Mouse (Mus musculus) hindbrain, embryonic 10.5 days (tissue): ENCODE results near the gene Grik4. TPM values are rescaled to one million over a fixed set of nuclear protein-coding genes. Genes with fewer than 3 reads are reported as not detected.

Source experiments
- DNase-seq: peaks from one replicate; pipeline ENCODE4 v3.0.0-alpha.2; 2017; ENCODE audit warnings: low spot score
- H3K27ac ChIP-seq: fragments of 300-500 bp; sonication (generic); 2 replicates; pipeline ENCODE4 v1.5.1; 2016; ENCODE audit warnings: mild to moderate bottlenecking, moderate library complexity
- H3K27me3 ChIP-seq: fragments of 300-500 bp; sonication (generic); 2 replicates; pipeline ENCODE4 v1.6.1; 2016; ENCODE audit warnings: mild to moderate bottlenecking; ENCODE audit not compliant: poor library complexity, insufficient read depth, severe bottlenecking
- H3K36me3 ChIP-seq: fragments of 300-500 bp; sonication (generic); 2 replicates; pipeline ENCODE4 v1.6.1; 2016; ENCODE audit warnings: mild to moderate bottlenecking, moderate library complexity
- H3K4me1 ChIP-seq: fragments of 300-500 bp; sonication (generic); replicated peaks from 2 replicates; pipeline ENCODE4 v1.6.1; 2016; ENCODE audit warnings: mild to moderate bottlenecking
- H3K4me3 ChIP-seq: fragments of 300-500 bp; sonication (generic); 2 replicates; pipeline ENCODE4 v1.5.1; 2016; ENCODE audit warnings: mild to moderate bottlenecking, moderate library complexity
- H3K9me3 ChIP-seq: fragments of 300-500 bp; sonication (generic); 2 replicates; pipeline ENCODE4 v1.6.1; 2016; ENCODE audit warnings: mild to moderate bottlenecking, moderate library complexity
- WGBS: fragments of 180-500 bp; shearing (Covaris S2); methylation state at CpG from one replicate; pipeline ENCODE4 v1.1.7; 2016; 5-methylcytosine and 5-hydroxymethylcytosine counted together
- polyA plus RNA-seq: library from polyadenylated mRNA; unstranded; fragments of >200 nt; fragmentation: Nextera tagmentation; extraction: Ambion mirVana; gene quantifications from 2 replicates; pipeline ENCODE4 v1.2.1, GENCODE M21; 2016

The Grik4 gene
- polyA plus RNA-seq, 1 experiment from 2014 or later, result 2.9 TPM

DNA sequence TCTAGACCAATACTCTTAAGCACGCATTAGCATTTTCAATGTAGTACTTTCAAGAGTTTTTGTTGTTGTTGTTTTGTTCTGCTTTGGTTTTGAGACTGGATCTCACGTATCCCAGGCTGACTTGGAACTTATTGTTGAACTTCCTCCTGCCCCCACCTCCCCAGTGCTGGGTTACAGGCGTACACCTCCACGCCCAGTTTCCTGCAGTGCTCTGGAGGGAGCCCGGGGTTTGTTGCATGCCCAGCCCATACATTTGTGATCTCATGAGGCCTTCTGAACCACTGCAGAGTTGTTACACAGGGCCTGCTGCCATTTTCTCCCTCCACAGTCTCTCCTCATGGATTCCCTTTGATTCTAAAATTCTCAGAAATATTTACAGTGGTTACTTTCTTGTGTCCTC is 201.9 kb downstream of the Grik4 start:
- no peak for DNase-seq
- no peak overlapping the region for H3K27ac ChIP-seq
- no peaks in the 10 kb centered on the region for H3K27me3 ChIP-seq
- 77% methylated on average over 5 of the region's 5 CpGs for WGBS
- 0 out of 2 replicates have a peak, but pooled peaks cover 5% of the 10 kb centered on the region for H3K4me1 ChIP-seq
- no peaks in the 10 kb centered on the region for H3K9me3 ChIP-seq
- H3K4me3 ChIP-seq, result no peak overlapping the region
- H3K36me3 ChIP-seq, result no peaks in the 10 kb centered on the region

DNA sequence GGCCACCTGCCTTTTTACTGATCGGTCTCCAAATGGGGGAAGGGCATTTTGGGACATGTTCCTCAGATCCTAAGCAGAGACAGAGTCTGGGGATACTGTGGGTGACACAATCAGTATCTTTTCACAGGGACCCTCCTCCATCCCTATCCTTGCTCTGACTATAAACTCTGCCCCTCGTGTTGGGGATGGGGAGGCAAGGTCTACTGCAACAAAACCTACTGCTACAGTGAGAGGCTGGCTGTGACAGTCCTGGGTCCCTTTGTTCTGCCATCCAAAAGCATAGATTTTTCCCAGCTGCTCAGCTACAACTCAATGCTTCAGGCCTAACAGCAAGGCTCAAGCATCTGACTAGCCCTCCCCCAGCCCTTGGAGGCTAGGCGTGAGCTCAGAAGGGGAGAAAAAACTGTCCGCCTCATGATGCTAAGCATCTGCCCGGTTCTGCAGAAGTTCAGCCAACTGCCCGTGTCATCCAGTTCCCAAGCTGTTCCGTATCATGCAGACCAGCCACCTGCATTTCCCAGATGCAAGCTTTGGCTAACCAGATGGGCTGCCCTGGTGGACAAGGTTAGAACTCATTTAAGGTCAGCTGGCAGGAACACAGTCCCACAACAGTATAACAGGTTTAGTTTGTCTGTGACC is 207.5 kb downstream of the Grik4 start:
- DNase-seq, result no peak
- Histone ChIP-seq H3K9me3 (no peaks in the 10 kb centered on the region), H3K27ac (peak overlapping the region; percentile 56), H3K4me3 (no peak overlapping the region), H3K36me3 (no peaks in the 10 kb centered on the region), H3K27me3 (no peaks in the 10 kb centered on the region), H3K4me1 (peaks cover 40% of the 10 kb centered on the region)
- 74% methylated on average over 7 of the region's 7 CpGs for WGBS

DNA sequence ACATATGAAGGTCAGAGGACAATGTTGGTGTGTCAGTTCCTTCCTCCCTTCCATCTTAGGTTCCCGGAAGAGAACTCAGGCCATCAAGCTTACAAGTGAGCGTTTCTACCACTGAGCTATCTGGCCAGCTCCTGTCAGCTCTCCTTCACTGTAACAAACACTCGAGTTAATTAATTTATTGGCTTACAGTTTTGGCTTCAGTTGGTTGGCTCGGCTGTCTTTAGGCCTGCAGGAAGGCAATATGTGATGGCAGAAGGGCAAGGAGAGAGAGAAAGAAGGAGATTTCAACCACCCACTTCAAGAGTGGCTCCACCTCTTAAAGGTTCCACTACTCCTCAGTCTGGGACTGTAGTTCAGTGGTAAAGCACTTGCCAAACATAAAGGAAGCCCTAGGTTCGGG is 209.2 kb downstream of the Grik4 start:
- H3K9me3 ChIP-seq, result no peaks in the 10 kb centered on the region
- no peak overlapping the region for H3K4me3 ChIP-seq
- peaks cover 56% of the 10 kb centered on the region for H3K4me1 ChIP-seq
- H3K27me3 ChIP-seq, result no peaks in the 10 kb centered on the region
- H3K36me3 ChIP-seq, result no peaks in the 10 kb centered on the region
- no peak for DNase-seq
- H3K27ac ChIP-seq, result peak overlapping the region; percentile 9; the same call in 1 of the 2 replicates
- 86% methylated on average over 5 of the region's 5 CpGs for WGBS

DNA sequence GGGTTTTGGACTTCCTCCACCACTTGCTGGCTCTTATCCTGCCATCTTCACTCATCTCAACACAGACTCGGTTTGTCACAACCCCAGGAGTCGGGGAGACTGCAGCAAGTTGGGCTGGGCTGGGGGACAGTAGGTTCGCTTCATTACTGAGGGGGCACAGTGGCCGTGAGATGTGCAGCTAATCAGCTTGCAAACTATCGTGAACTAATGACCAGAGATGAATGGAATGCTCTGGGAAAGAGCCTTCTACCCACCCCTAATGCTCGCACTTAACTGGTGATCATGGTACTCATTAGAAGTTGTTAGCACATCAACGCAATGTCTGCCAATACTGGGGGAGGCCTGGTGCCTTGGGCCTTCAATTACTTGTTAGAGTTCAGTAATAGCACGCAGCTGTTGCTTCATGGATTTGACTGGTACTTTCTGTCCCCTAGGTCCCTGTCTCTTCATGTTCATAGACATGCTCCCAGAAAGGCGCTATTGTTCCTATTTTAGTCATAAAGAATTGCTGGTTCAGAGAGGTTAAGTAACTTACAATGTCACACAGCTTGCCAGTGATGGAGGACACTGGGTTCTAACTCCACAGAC is 211.5 kb downstream of the Grik4 start:
- Histone ChIP-seq H3K4me3 (no peak overlapping the region), H3K4me1 (peaks cover 62% of the 10 kb centered on the region), H3K27me3 (no peaks in the 10 kb centered on the region), H3K27ac (no peak overlapping the region), H3K9me3 (no peaks in the 10 kb centered on the region), H3K36me3 (no peaks in the 10 kb centered on the region)
- WGBS, result 91% methylated on average over 9 of the region's 9 CpGs
- DNase-seq, result no peak

DNA sequence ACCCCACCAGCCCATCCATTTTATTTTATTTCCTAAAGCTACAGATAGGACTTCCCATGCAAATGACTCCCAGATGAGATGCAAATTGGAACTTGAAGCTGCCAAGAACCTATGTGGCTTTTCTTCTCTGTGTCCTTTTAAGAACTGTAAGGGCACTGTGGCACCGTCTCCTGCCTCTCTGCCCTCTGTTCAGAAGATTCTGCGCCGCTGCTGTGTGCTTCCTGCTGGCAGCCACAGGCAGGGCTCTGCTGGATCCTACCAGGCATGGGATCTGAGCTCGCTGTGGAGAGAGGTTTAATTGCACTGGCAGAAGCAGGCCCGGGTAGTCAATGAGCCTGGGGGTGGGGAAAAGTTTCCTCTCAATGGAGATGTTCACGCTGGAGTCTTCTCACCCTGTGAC is 215.8 kb downstream of the Grik4 start:
- no peak for DNase-seq
- no peaks in the 10 kb centered on the region for H3K9me3 ChIP-seq
- H3K27ac ChIP-seq, result no peak overlapping the region
- H3K4me3 ChIP-seq, result no peak overlapping the region
- H3K4me1 ChIP-seq, result peaks cover 51% of the 10 kb centered on the region
- WGBS, result 49% methylated on average over 6 of the region's 6 CpGs
- no peaks in the 10 kb centered on the region for H3K27me3 ChIP-seq
- no peaks in the 10 kb centered on the region for H3K36me3 ChIP-seq

DNA sequence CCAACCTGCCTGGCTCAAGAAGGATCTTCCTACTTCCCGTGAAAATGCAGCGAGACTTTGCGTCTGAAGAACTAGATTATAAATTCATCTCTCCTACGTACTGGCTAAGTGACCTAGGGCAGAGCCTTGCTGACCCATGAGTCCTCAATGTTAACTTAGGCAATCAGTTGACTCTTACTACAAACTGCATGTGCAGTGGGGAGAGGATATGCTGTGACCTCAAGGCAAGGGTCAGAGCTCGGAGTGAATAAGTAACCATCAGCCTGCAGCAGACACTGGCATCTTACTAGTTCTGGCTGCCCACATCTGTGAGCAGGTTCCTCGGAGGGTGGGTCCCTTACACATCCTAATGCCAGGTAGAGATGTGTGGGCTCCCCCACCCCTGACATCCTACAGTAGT is 216.6 kb downstream of the Grik4 start:
- Histone ChIP-seq H3K9me3 (no peaks in the 10 kb centered on the region), H3K27ac (no peak overlapping the region), H3K36me3 (no peaks in the 10 kb centered on the region), H3K27me3 (no peaks in the 10 kb centered on the region), H3K4me1 (peaks cover 54% of the 10 kb centered on the region), H3K4me3 (no peak overlapping the region)
- WGBS, result 82% methylated on average over 6 of the region's 6 CpGs
- DNase-seq, result no peak

DNA sequence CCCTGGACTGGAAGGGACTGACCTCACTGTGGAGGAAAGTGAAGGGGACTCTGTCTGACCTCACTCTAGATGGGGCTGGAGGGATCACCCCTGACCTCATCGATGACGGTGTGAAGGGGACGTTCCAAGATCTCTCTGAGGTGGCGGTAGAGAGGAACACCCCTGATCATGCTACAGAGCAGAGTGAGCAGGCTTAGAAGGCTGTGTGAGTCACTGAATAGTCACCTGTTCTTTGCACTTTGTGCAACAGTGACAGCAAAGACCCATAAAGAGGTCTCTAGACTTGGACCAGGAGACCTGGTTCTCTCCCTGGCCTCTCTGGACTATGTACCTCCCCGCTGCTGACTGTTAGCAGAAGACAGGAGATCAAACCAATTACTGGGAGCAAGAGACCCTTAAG is 217.1 kb downstream of the Grik4 start:
- Histone ChIP-seq H3K4me3 (no peak overlapping the region), H3K27ac (0 out of 2 replicates have a peak overlapping the region, but pooled peaks have one; percentile 35), H3K9me3 (no peaks in the 10 kb centered on the region), H3K27me3 (no peaks in the 10 kb centered on the region), H3K36me3 (no peaks in the 10 kb centered on the region), H3K4me1 (peaks cover 58% of the 10 kb centered on the region)
- 76% methylated on average over 5 of the region's 5 CpGs for WGBS
- DNase-seq, result no peak

DNA sequence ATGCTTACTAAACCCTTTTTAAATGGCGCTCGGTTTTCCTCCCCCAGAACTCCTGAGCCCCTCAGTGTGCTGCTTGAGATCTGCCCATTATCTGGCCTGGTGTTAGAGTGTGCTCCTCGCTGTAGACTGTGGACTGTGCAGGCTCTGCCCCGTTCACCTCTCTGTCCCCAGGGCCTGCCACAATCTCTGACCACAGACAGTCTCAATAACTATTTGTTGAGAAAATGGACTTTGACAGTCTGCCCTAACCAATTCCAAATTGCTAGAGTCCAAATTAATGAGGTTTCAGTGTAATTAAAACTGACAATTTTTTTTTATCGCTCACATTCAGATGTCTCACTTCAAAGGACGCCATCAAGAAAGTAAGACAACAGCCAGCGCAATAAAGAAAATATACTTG is 220.2 kb downstream of the Grik4 start:
- H3K27ac ChIP-seq, result peak overlapping the region; percentile 77
- no peak for DNase-seq
- no peaks in the 10 kb centered on the region for H3K27me3 ChIP-seq
- no peaks in the 10 kb centered on the region for H3K9me3 ChIP-seq
- WGBS, result 66% methylated on average over 7 of the region's 7 CpGs
- H3K36me3 ChIP-seq, result no peaks in the 10 kb centered on the region
- H3K4me1 ChIP-seq, result peaks cover 48% of the 10 kb centered on the region
- H3K4me3 ChIP-seq, result no peak overlapping the region

DNA sequence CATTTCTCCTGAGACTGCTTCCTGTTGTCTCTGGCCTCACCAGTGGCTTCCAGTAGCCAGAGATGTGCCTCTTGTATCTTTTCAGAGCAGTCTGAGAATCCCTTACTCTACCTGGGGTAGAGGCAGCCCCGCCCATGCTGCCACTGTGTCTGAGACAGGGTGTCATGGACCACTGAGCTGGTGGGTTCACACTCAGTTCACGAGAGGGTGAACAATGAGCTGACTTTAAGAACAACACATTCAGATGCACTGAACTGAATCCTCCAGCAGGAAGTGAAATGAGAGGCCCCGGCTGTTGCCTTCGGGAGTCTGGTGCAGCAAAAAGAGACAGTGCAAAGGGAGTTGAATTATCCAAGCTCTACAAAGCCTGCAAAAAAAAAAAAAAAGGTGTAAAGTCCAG is 221.8 kb downstream of the Grik4 start:
- peak; percentile 15 for DNase-seq
- Histone ChIP-seq H3K4me3 (no peak overlapping the region), H3K27ac (peak overlapping the region; percentile 77), H3K9me3 (no peaks in the 10 kb centered on the region), H3K4me1 (peaks cover 39% of the 10 kb centered on the region), H3K36me3 (no peaks in the 10 kb centered on the region), H3K27me3 (no peaks in the 10 kb centered on the region)
- 34% methylated on average over 4 of the region's 4 CpGs for WGBS

DNA sequence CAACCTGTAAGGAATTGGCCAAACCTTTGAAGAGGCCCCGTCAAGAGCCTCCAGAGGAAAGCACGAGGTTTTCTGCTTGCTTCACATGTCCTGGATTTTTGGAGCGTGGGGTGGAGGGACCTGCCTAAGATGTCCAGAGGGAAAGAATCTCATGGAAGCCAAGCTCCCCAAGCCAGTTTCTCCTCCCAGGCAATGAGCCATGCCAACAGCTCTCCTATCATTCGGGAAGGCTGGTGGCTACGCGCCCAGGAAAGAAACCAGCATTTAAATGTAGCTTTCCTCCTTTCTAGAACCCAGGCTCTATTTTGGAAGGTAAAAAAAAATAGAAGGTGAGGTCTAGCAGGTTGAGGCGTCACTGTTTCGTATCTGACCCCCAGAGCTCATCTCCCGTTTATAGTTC is 222.6 kb downstream of the Grik4 start:
- DNase-seq, result no peak
- Histone ChIP-seq H3K4me1 (peaks cover 33% of the 10 kb centered on the region), H3K9me3 (no peaks in the 10 kb centered on the region), H3K27ac (no peak overlapping the region; the same call in 1 of the 2 replicates), H3K36me3 (no peaks in the 10 kb centered on the region), H3K4me3 (no peak overlapping the region), H3K27me3 (no peaks in the 10 kb centered on the region)
- 88% methylated on average over 9 of the region's 9 CpGs for WGBS

DNA sequence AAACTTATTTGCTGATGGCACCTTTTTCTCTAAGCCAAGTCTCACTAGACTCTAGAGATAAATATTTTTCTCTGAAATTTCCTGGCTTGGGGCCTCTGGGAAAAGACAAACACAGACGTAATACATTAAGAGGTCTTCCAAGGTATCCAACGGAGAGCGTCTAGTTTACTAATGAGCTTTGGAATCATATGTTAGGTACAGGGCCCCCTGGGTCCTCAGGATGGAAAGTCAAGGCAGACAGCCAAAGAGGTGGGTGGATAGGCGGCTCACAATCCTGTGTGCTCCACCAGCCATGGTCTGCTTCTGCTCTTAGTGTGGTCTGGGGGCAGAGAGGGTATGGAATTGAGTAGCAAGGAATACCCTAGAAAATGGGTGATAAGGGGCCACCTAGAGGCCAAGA is 223.1 kb downstream of the Grik4 start:
- Histone ChIP-seq H3K4me1 (peaks cover 33% of the 10 kb centered on the region), H3K27ac (no peak overlapping the region; the same call in 1 of the 2 replicates), H3K4me3 (no peak overlapping the region), H3K36me3 (no peaks in the 10 kb centered on the region), H3K27me3 (no peaks in the 10 kb centered on the region), H3K9me3 (no peaks in the 10 kb centered on the region)
- WGBS, result 90% methylated on average over 4 of the region's 4 CpGs
- no peak for DNase-seq

DNA sequence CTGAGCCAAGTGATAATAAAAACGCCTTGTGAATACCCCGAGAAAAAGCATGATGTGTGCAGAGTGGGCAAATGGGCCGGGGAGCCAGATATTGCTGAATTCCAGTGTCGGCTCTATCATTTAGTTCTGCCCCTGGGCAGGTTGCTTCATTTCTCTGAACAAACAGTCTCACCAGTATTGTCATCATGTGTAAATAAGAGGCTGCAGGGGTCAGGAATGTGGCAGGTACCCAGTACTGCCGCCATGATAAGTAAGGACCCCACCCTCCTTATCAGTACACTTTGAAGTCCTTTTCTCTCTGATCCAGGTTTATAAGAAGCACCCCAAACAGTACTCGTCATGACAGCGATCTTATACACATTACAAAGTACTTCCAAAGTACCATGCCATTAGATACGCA is 230.4 kb downstream of the Grik4 start:
- 89% methylated on average over 8 of the region's 8 CpGs for WGBS
- no peaks in the 10 kb centered on the region for H3K27me3 ChIP-seq

DNA sequence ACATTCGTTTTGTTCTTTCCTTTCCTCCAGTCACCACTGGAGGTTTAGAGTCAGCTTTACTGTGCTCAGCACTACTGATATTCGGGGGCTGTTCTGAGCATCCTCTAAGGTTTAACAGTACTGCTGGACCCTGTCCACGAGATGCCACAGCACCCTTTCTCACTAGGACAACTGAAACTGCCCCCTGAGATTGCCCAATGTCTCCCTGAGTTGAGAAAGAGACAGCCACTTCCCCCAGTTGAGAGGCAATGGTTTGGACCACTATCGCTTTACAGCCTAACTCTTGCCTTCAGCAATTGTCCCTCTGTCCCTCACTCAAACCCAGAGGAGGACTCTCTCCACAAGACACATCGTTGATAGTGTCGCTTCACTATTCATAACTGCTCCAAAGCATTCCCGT is 238.4 kb downstream of the Grik4 start:
- no peaks in the 10 kb centered on the region for H3K27me3 ChIP-seq
- H3K36me3 ChIP-seq, result no peaks in the 10 kb centered on the region
- no peak for DNase-seq
- H3K27ac ChIP-seq, result no peak overlapping the region
- no peak overlapping the region for H3K4me3 ChIP-seq
- H3K4me1 ChIP-seq, result peaks cover 20% of the 10 kb centered on the region
- H3K9me3 ChIP-seq, result no peaks in the 10 kb centered on the region
- WGBS, result 81% methylated on average over 7 of the region's 7 CpGs

More for the DNA sequence above, 230.4 kb downstream of the Grik4 start:
- Histone ChIP-seq H3K4me1 (peaks cover 4% of the 10 kb centered on the region; the same call in 1 of the 2 replicates), H3K36me3 (no peaks in the 10 kb centered on the region), H3K27ac (no peak overlapping the region), H3K9me3 (no peaks in the 10 kb centered on the region), H3K4me3 (no peak overlapping the region)
- no peak for DNase-seq
